Mouse (Mus musculus) kidney, postnatal 36 days (tissue): ENCODE measurements around the gene Tnr.

ENCODE experiments used
- DNase-seq, 2 experiments: peaks; one replicate each; pipeline ENCODE4 v3.0.0; 2021 to 2022; ENCODE audit warnings: mixed read lengths in 2 of 2

Tnr gene

DNA sequence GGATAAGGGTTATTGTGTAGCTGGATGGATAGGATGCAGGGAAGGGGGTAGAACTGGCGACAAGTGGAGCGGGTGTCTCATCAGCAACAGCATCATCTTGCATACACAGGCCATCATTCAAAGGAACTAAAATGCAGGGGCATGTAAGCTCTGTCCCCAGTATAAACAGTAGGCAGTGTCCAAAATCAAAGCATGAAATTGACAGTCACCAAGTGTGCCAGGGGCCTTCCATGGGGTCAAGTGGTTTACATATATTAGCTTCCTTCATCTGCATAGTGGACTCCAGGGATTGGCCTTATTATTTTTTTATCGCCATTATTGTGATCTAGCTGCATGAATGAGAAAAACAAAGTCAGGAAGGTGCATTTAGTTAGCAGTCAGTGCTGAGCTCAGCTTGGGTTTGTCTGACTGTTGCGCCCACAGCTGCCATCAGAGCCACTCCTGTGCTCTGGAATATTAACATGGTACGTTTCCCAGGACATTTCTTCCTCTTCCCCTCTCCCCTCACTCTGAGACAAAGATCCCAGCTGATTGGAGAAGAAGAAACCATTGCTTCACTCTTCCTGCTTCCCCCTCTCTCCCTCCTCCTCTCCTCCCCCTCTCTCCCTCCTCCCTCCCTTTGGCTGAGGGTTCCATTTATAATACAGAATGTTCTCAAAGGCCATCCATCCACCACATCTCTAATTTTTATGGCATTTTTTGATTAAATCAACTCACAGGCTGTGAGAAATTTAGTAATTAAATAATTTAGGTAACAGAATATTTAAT, 106.4 kb downstream of the Tnr start:
- no peak for DNase-seq

DNA sequence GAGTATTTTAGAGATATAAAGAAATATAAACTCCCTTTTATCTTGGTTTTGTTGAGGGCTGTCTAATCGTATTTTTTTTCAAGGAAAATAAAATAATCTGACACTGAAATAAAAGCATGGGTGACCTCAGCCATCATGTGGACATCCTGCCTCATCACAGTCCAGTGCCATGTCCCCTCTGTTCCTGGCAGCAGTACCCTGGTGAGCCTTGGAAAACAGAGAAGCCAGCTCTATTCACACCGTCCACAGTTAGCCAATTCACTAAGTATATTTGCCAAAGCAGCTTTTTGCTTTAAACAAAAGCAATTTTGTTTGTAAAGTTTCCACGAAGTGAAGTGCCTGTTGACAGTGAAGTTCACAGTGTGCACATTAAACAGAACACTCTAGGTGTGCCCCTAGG, 109.0 kb downstream of the Tnr start:
- DNase-seq: no peak

GRCm38 (mm10) chr1:159639408-159639807, 115.8 kb downstream of the Tnr start:
- no peak for DNase-seq

DNA sequence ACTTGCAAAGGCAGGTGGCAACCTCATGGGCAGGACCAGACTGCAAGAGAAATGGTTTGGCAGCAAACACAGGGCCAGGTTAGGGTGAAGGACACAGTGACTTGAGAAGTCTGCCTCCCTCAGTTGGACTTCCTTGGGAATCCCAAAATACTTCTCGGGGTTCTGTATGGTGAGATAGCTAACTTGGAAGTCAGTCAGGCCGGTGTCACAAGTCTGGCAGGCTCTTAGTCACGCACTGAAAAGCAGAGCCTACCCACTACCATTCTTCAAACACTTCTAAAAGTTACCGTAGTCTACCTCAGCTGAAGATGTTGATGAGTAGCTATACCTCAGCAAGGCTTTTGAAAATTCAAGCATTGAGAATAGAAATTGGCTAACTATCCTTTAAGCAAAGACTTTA, 122.2 kb downstream of the Tnr start:
- no peak for DNase-seq

DNA sequence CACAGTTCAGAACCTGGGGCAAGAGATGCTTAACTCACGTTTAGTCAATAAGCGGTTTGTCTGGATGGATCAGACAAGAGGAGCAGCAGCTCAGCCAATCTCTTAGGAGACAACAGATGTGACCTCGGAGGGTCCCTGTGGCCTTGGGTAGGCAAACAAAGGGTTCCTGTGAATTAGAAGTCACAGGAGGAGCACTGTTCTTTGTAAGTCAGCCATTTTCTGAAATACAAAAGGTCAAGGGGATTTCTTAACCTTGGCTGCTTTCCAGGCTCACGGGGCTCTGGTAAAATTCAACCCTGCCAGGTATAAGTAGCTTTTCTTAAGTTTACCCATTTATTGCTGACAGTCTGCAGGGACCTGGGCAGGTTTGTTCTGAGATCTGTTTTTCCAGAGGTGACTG, 126.9 kb downstream of the Tnr start:
- DNase-seq: no peak

GRCm38 (mm10) chr1:159655241-159655640, 131.7 kb downstream of the Tnr start:
- no peak for DNase-seq

DNA sequence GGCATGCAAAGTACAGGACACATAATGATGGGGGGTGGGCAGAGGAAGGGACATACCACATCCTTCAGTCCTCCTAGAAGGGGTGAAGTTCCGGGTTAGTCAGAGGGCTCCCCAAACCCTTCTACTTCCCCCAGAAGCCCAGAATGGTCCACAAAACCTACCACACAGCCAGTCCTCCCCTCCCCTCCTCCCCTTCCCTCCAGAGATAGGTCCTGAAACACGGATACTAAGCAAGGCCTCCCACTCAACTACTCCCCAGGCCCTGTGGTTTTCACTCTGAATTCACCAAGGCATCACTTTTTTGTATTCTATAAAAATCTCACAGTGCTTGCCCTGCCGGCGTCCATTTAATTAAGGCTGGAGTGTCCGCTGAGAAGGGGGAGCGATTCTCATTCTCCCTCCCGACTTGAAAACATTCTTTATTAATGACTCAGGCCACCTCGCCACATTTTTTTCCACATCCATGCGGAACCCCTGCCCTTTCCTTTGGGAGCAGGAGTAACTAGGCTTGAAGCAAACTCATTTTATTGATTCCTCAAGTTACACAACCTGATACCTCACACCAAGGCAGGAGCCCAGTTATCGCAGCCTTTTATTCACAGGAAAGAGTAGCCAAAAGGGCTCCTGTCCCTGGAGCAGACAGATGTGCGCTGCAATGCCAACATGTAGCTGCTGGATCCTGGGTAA, 134.4 kb downstream of the Tnr start:
- DNase-seq: peak in 1 of 2 experiments; percentile 2

DNA sequence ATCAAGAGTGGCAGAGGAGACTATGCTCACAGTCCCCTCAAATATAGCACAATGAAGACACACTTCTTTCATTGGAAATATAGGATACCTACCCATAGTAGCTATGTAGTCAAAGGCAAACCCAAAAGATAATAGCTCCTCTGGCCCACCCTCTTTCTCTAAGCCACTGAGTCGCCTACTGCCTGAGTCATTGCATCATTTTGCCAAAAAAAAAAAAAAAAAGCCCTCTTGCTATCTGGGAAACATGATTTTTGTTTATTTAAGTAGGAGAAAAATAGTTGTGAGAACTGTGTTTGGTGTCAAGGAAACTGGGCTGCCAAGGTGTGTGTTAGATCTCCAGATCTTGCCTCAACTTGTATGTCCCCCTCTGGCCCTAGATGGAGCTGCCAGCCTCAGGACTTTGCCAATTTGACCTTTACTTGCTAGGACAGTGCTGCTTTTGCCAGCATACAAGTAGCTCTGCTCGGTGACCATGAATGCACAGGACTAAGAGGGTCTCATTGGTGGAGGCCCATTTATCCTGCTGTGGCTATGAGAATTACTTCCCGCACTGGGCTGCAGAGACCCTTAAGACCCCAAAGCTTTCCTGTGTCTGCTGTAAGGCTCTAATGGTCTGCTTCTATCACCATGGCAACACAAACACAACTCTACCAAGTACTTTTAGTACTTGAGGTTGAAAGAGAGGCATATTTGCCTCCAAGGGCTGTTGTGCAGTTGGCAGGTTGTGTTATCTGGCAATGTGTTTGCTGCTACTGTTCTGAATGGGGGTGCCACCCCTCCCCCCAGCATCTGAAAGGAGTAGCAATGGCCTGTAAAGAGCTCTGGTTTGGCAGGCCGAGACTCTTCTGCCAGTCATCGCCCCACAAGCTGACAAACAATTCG, 137.3 kb downstream of the Tnr start:
- DNase-seq: no peak

DNA sequence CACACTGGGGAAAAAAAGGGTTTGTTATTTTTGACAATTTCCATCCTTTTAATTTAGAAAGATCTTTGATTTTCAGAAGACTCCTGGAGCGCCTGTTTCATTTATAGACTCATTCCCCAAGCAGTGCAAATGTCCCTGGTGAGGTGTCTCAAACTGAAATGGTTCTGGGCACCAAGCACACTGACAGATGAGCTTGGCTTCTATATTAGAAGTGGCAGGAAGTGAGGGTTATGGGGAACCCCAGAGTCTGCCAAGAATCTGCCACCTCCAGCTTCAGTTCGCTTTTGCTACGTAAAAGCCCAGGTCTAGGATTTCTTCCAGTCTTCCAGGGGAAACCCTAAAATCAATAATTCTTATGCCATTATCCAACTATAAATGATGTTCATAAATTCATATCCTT, 140.9 kb downstream of the Tnr start:
- no peak for DNase-seq

DNA sequence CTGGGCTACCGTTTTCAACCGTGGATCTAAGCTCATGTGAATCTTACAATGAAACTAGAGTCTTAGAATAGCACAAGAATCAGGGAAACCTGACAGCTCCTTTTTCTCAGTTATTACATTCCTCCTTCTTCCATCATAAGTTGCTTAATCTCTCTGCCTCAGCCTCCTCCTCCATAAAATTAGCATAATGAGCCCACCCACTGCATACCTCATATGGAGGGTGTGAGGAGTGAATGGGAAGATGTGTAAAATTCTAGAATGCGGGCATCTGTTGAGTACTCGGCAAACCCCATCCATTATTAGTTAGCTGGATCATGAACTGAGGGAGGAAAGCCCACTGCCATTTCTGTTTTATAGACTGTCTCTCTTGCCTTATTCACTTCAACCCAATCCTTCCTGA, 141.4 kb downstream of the Tnr start:
- DNase-seq: no peak

DNA sequence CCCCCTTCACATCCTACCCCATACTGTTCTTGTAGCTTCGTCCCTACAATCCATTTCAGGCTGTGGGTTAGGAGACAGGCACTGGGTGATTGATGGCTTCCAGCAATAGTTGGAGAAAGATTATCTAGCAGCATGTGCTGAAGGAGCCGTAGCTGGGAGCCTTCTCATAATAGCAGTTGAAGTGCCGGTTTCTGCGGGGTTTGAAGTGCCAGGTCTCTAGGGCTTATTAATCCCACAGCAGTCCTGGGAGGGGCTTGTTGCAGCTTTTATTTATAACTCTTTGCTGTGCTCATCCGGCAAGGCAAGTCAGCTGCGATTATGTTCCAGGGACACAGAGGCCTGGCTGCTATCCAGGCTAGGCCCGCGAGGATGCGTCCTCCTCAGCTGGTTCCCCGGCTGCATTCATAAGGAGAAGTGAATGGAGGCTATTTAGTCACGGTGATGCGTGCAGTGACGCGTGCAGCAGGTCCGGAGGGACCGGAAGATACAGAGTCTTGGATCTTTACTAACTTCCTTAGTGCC, 147.1 kb downstream of the Tnr start:
- DNase-seq: peak; percentile 14 to 31

GRCm38 (mm10) chr1:159671181-159671580, 147.6 kb downstream of the Tnr start:
- DNase-seq: no peak

DNA sequence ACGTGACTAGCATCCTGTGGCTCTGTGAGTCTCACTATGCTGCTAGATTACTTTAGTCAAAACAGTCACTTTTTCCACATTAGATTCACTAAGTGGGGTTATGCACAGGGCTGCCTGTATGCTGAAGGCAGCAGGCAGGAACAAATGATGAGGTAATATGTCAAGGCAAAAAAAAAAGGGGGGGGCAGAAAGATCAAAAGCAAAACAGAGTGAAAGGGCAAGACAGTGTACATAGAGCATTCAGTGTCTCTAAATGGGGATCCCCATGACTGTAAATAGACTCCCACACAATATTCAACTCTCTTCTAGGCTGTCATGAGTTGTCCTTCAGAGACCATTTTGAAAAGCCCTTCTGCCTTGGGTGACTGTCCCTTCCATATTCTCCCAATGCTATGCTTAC, 150.7 kb downstream of the Tnr start:
- DNase-seq: no peak

DNA sequence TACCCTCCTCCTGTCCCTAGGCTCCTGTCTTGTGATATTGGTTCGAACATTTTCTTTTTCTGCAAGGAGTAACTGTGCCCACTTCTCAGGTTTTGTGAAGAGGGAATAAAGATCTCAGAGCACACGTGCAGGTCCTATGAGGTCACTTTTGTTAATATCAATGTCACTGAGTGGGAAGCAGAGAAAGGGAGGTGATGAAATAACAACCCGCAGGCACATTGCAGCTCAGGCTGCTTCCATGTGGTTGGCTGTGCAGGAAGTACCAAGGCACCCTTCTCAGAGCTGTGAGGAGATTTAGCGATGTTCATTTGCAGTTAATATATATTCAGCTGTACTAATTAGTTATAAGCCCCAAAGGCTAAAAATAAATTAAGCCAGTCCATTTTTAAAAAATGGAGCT, 151.9 kb downstream of the Tnr start:
- no peak for DNase-seq

GRCm38 (mm10) chr1:159678221-159678935, 154.8 kb downstream of the Tnr start:
- DNase-seq: no peak

- DNase-seq: no peak
Observed at GRCm38 (mm10) chr1:159681252-159681651, 157.7 kb downstream of the Tnr start.

DNA sequence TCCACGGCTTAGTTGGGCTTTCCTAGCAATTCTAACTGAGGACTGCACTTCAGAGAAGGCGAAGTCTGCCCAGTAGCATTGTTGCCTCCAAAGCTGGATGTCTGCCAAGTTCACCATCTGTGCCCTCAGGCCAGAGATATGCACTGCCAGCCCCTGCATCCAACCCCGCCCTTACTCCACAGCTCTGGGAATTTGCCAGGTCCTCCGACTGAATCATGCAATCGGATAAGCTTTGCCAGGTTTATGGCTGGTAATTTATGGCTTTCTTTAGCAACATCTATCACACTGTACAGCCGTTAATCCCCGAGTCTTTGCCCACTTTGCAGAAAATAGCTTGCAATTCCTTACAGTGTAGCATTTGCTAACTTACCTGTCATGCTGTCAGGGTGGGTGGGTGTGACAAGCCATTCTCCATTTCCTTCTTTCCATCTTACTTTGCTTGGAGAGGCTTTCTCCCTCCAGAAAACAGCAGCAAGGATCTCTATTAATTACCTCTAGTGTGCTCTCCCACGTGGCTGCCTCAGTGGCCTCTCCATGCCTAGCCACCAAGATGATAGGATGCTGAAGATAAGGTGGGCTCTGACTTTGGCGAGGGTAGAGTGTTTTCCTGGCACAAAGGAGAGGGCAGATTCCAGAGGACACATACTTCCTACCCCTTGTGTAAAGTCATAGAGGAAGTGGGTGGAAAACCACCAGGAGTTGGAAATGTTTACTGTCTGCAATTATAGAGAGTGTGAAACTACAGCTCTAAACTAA, 163.1 kb downstream of the Tnr start:
- DNase-seq: peak; percentile 2 to 40

DNA sequence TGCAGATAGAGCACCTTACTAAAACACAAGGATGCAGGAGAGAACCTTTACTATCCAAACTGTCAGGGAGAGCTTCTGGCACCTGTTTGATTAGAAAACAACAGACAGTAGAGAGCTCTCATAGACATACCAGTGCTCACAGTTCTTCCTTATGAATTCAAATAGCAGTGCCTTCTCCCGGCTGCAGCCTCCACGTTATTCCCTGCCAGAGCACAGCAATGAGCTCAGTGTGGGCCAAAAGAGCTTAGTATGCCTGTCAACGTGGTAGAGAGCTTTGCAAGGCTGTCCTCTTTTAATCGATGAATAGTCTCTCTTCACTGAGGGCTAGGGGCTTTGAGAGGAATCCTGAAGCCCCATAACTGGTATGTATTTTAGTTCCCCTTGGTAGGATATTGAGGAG, 173.1 kb downstream of the Tnr start:
- DNase-seq: no peak

- DNase-seq: peak in 1 of 2 experiments; percentile 29
Observed at GRCm38 (mm10) chr1:159702038-159702437, 178.5 kb downstream of the Tnr start.

DNA sequence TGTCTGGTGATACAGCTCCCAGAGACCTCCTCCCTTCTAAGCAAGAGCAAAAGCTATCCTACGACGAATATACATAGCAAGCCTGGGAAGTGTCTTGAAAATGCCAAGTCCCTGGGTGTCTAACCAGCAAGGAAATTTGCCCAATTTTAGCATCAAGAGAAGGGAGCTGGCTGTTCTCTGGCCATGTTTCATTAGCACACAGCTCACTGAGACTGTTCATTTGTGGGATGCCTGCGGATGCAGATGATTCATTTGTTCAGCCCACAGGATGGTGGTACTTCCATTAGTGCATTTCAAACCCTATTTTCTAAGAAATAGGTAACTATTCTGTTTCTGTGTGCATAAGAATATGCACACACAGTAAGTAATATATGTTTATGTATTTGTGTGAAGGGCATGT, 181.4 kb downstream of the Tnr start:
- no peak for DNase-seq

DNA sequence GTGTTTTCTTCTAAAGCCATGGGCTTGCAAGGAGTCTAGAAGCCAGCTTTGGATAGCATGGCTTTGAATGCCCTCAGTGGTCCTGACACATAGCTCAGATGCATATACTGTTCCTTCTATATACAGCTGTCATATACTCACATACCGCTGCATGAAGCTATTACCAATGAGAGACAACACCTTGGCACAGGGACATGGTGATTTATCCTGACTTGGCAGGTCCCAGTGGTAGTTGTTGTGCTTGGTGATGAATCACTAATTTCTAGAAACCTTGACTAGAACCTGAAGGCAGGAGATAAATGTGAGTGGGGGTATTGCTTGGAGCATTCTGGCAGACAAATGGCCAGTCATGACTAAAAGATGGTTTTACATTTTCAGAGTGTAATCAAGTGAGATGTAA, 192.7 kb downstream of the Tnr start:
- no peak for DNase-seq

GRCm38 (mm10) chr1:159717016-159717415, 193.4 kb downstream of the Tnr start:
- no peak for DNase-seq
